Mouse (Mus musculus) retina, postnatal 1 day (tissue): Measurements from ENCODE around the gene Elp4.

Experiments used
- DNase-seq: peaks from one replicate; pipeline ENCODE4 v3.0.0-alpha.2; 2012

The Elp4 gene

DNA sequence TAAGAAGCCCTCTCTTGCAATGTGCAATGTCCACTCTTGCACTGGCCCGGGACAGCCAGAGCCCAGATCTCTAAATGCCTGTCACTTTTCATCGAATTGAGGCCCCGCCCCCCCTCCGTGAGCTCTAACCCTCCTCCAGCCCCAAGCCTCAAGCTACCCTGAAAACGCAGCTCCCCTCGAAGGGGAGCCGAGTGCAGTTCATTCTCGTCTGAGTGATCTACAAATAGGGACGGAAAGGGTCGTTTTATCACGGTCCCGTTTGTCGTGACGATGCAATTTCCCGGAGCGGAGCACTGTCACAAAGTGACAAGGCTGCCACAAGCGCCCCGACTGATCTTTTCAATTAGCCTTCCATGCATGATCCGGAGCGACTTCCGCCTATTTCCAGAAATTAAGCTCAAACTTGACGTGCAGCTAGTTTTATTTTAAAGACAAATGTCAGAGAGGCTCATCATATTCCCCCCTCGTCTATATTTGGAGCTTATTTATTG is 222.3 kb downstream of the Elp4 start:
- peak; percentile 96 for DNase-seq

DNA sequence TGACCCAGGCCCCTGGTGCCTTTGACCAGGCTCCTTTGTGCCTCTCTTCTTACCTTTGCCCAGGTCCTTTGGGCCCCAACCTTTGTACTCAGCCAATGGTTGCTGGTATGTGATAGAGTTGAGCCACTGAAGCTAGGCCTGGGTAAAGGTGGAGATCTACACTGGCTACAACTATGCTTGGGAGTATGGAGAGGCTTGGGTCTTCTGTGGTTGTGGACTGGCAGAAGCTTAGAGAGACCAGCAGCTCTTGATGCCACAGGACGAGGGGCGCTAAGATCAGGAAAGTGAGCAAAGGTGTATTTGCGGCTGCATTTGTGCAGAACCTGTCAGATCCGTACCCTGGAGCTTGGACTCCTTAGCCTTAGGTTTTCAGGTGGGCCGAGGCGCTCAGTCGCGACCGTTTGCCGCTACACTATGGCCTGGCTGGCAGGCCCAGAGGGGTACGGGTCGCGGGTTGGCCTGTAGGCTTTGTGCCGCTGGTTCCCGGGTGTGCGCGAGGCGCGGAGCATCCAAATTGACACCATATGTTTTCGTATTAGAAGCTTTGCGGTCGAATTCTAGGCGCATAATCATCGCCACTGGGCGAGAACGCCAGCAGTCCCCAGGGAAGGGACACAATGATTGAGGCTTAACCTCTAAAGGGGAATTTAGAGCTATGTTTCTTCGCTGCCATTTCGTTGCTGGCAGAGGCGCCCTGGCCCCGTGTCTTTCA is 223.2 kb downstream of the Elp4 start:
- DNase-seq, result peak; percentile 77

GRCm38 (mm10) chr2:105680146-105680998 is 224.0 kb downstream of the Elp4 start:
- DNase-seq, result peak; percentile 90

DNA sequence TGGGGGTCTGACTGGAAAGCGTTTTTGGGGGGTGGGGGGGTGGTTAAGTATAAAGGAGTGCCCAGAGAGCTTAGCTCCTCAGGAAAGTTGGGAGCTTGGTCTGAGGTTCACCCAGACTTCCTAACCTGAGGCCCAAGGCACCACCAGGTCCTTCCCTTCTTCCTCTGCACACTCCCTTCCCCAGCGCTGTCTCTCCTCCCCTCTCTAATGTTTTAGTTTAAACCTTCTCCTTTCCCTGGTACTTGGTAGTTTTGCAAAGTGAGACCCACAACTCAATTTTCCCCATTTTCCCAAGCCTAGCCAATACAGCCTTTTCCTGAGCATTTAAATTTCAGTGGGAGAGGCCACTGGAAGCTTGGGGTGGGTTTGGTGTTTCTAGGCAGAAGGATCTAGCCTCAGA is 225.0 kb downstream of the Elp4 start:
- DNase-seq, result no peak

DNA sequence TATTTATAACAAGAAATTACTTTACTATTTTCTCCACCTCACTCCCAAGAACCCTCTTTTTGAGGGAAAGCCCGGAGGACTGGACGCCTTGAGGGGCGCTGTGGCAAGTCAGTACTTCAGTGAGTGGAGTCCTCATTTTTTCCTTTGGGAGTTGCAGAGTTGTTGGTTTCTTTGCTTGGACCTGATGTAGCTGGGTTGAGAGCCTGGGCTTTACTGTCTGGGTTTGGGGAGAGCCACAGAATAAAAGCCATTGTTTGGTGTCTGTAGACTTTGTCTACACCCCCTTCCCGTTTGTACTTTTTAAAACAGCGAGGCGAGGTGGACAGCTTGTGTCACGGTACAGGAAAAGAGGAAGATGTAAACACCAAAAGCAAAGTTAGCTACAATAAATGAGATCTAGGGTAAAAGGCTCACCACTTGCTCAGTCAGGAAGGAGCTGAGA is 225.5 kb downstream of the Elp4 start:
- DNase-seq, result no peak

DNA sequence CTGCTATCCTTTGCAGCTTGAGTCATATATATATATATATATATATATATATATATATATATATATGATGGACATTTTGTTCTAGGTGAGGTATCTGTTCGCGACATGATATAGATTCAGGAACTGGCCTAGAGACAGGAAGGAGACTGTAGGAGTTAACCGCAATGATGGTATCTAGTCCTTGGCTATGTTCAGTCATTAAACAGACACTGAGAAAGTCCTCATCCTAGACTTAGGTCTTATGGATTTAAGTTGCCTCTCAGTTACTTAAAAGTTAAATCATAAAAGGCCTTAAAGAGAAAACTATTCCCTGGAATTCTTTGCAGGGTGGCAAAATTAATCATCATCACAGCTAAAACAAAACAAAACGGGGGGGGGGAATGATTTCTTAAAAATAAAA is 226.1 kb downstream of the Elp4 start:
- no peak for DNase-seq

- DNase-seq, result peak; percentile 65
These were observed 226.8 kb downstream of the Elp4 start for GRCm38 (mm10) chr2:105677434-105678105.

- peak; percentile 58 for DNase-seq
These were observed 227.4 kb downstream of the Elp4 start for GRCm38 (mm10) chr2:105676909-105677433.

GRCm38 (mm10) chr2:105676080-105676908 is 228.1 kb downstream of the Elp4 start:
- peak; percentile 70 for DNase-seq

- DNase-seq, result no peak
These were observed 228.7 kb downstream of the Elp4 start for GRCm38 (mm10) chr2:105675730-105676079.

DNA sequence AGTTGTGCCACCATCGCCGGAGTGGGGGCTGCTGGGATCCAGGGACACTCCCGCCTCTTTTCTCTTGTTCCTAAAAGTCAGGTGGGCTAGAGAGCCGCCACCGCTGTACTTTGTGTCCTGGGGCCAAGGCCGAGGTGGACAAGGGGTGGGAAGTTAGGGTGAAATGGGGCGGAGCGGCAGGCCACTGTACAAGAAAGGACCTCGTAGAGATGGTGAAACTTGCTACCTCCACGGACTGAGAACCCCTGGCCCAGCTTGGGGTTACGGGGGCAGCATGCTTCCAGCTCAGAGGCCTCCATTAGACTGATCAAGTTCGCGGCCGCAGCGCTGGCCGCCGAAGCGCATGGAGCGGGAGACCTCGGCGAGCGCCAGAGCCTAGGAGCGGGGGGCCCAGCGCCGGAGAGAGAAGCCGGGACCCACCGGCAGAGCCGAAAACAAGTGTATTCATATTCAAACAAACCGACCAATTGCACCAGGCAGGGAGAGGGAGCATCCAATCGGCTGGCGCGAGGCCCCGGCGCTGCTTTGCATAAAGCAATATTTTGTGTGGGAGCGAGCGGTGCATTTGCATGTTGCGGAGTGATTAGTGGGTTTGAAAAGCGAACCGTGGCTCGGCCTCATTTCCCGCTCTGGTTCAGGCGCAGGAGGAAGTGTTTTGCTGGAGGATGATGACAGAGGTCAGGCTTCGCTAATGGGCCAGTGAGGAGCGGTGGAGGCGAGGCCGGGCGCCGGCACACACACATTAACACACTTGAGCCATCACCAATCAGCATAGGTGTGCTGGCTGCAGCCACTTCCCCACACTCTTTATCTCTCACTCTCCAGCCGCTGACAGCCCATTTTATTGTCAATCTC is 229.3 kb downstream of the Elp4 start:
- peak; percentile 98 for DNase-seq

DNA sequence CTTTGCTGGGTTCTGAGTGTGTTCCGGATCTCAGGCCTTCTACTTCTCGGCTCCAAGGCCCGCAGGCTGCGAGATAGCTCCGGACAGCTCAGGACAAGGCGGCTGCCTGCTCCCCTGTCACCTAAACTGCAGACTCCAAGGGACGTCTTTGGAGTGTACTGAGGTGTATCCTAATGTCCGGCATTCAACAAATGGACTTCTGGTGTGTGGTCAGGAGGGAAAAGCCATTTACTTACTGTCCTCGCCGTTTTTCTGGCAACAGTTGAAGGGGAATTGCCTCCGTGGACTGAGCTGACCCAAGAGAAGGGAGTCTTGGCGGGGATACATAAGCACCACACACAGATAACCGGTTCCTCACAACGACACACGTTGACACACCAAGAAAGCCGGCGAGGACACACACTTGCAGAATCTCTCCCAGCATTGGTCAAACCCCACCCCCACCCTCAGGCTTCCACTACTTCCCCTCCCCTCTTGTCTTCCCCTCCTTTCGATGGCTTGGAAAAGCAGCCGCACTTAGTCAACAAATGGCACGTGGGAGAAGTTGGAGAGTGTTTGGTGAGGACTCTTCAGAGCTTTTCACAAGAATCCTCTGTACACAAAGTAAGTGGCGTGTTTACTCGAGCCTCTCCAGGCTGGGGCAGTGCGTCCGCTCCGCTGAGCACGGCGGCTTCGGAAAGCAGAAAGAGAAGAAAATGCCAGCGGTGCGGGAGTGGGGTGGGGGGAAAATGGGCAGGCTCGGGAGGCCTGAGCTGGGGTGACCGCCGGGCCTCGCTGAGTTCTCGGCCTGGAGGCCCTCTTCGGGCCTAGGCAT is 230.1 kb downstream of the Elp4 start:
- peak; percentile 88 for DNase-seq

GRCm38 (mm10) chr2:105673631-105674060 is 230.7 kb downstream of the Elp4 start:
- DNase-seq, result peak; percentile 68

DNA sequence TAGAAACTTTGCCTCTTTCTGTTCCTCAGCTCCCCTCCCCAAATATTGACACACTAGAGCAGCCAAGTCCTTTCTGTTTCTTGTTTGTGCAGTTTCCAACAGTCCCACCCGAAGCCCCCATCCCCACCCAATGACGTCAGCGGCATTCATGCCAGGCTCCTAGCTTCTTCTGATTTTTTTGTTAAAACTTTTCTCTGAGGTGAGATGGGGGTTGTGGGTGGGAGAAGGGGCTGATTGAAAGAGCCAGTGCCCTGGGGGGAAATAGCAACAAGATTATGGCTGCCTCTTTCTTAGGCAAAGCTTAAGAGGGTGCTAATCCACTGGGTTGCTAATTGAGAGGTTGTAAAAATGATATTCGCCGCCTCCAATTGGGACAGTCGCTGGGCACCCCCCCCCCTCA is 231.3 kb downstream of the Elp4 start:
- DNase-seq, result peak; percentile 73

- peak; percentile 76 for DNase-seq
These were observed 231.8 kb downstream of the Elp4 start for GRCm38 (mm10) chr2:105672596-105672960.

DNA sequence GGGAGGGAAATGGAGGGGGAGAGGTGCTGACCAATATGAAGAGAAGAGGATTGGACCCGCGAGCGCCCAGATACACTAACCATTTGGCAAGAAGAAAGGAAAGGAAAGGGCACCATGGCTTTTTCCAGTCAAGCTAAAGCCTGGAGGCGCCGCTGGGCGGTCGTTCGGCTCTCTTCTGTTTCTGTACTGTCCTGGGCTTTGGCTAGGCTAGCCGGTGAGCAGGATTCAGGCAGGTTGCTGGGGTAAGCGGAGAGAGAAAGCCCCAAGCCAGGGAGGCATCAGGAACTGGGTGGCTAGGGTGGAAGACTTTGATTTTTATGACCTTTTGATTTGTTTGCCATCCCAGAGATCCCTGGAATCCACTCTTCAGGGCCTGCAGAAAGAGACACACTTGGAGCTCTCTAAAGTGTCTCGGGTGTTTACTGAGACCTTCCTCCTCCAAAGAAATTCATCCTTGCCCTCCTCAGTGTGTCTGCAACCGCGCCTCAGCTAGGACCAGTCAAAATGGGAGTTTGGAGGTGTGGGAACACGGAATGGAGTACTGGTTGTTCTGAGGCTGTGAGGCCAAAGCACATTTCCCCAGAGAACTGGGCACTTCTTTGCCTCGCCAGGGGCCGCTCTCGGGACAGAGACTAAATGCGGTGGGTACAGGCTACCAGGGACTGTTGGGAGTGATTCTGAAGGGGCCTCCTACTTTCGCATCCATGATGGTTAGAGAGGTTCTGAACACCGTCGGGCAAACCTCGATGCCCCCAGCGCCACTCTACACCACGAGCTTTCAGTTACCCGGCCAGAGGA is 232.4 kb downstream of the Elp4 start:
- DNase-seq, result peak; percentile 60

DNA sequence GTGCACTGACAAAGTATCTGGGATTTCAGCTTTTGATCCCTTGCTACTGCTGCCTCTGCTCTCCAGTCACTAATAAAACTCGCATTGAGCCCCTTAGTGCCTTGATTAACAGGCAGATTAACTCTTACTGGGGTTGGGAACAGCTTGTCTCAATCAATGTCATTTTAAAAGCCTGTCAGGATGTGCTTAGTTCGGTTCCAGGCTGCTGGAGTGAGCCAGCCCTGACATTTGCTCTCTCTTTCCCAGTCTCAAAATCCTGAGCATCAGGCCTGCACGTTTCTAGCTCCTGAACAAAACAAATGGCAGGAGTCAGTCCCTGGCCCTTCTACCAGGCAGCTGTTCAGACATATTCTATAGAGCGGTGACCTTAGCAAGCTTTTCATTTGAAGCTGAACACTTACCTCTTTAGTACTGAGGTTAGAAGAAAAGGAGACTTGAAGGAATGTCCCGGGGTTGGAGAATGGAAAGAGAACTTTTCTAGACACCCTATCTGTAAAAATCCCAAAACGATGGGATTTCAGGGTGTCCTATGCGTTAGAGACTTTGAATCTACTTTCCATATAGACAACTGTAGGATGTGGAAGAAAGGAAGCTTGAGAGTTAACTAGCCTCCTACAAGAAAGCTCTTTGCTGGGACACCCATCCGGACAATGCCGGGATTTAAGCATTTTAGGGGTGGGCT is 233.1 kb downstream of the Elp4 start:
- DNase-seq, result peak; percentile 78

GRCm38 (mm10) chr2:105670731-105671095 is 233.7 kb downstream of the Elp4 start:
- no peak for DNase-seq
